ENCODE assay signal across 23 mouse cellular contexts in genomic region chr9:47444168-47444567, GRCm38 (mm10).
DNase-seq lines count a peak whose midpoint lies in the region; ATAC-seq and TF ChIP-seq lines count a peak whose summit lies in the region.
"Had no signal": no experiment of that assay in that cellular context is flagged by ENCODE, and none has a peak within 500 bp of the region (broad histone marks: within the 10 kb centered on the region; RNA-seq: fewer than 3 reads in every experiment).

No protein-coding gene starts in this region.

- WGBS in intestine, embryonic 14.5 days: 65% methylated on average over 2 of the region's 2 CpGs
- WGBS in intestine, embryonic 15.5 days: 65% methylated on average over 2 of the region's 2 CpGs
- 87% methylated on average over 2 of the region's 2 CpGs for WGBS in midbrain, embryonic 13.5 days

- in situ Hi-C loops in Patski (cut with MboI; ENCODE audit: low pct_unique_long_range_greater_than_20kb): loop anchor here (10.0 to 25.0 kb wide), 2 partner anchors 141 to 268 kb away; no protein-coding TSS in a partner anchor

- H3K79me2 ChIP-seq in MEL (ENCODE audit: control insufficient read depth, insufficient read depth, low read length, poor library complexity): no peaks in the 10 kb centered on the region

- TF ChIP-seq POLR2A in MEL (IDR thresholded peaks at IDR 0.05; ENCODE audit: control insufficient read depth in 1 of 2, insufficient read depth in 1 of 2, low read depth in 1 of 2, low read length in 2 of 2, poor library complexity in 1 of 2): no peak

- H3K9me3 ChIP-seq in intestine, embryonic 14.5 days (ENCODE audit: control insufficient read depth, low read length): no peaks in the 10 kb centered on the region
- no peaks in the 10 kb centered on the region for H3K9me3 ChIP-seq in intestine, embryonic 15.5 days
- H3K9me3 ChIP-seq in MEL (replicated peaks; ENCODE audit: insufficient read depth, low read length): no peaks in the 10 kb centered on the region
- H3K9me3 ChIP-seq in midbrain, embryonic 13.5 days: no peaks in the 10 kb centered on the region
- H3K9me3 ChIP-seq: embryonic facial prominence, embryonic 12.5 days; forebrain, embryonic 13.5 days; forebrain, embryonic 15.5 days had no signal

- no peak for TF ChIP-seq RAD21 in MEL (IDR thresholded peaks at IDR 0.05; ENCODE audit: low read depth, low read length)

- no peaks in the 10 kb centered on the region for H3K36me3 ChIP-seq in intestine, embryonic 14.5 days (ENCODE audit: control insufficient read depth, insufficient read depth, low read length)
- no peaks in the 10 kb centered on the region for H3K36me3 ChIP-seq in intestine, embryonic 15.5 days
- peaks cover 0 to 18% of the 10 kb centered on the region in 2 experiments; a peak in 2 of 4 replicates for H3K36me3 ChIP-seq in MEL (ENCODE audit: control insufficient read depth in 1 of 2, insufficient read depth in 2 of 2, low read length in 2 of 2)
- no peaks in the 10 kb centered on the region for H3K36me3 ChIP-seq in midbrain, embryonic 13.5 days
- H3K36me3 ChIP-seq: embryonic facial prominence, embryonic 12.5 days; forebrain, embryonic 15.5 days; G1E had no signal

- no peak overlapping the region for H3K27ac ChIP-seq in intestine, embryonic 14.5 days (ENCODE audit: low read depth)
- no peak overlapping the region for H3K27ac ChIP-seq in intestine, embryonic 15.5 days
- H3K27ac ChIP-seq in MEL (ENCODE audit: control insufficient read depth, low read depth, low read length): peak overlapping the region; percentile 57
- no peak overlapping the region for H3K27ac ChIP-seq in midbrain, embryonic 13.5 days
- H3K27ac ChIP-seq: embryonic facial prominence, embryonic 12.5 days; forebrain, embryonic 13.5 days; forebrain, embryonic 15.5 days had no signal

- no peak overlapping the region for H3K4me2 ChIP-seq in intestine, embryonic 14.5 days (ENCODE audit: low read length)
- H3K4me2 ChIP-seq in intestine, embryonic 15.5 days (replicated peaks): no peak overlapping the region
- no peak overlapping the region for H3K4me2 ChIP-seq in midbrain, embryonic 13.5 days (replicated peaks)
- H3K4me2 ChIP-seq: embryonic facial prominence, embryonic 12.5 days; forebrain, embryonic 13.5 days; forebrain, embryonic 15.5 days had no signal

- CTCF ChIA-PET in Patski (lab: Charles Lee): interaction anchor here (0.9 to 1.1 kb wide), 2 partner anchors 9 to 21 kb away, joined by 3 read pairs; no protein-coding TSS in a partner anchor

- H3K4me1 ChIP-seq in intestine, embryonic 14.5 days (replicated peaks; ENCODE audit: control insufficient read depth, insufficient read depth, low read length): no peaks in the 10 kb centered on the region
- H3K4me1 ChIP-seq in intestine, embryonic 15.5 days (replicated peaks): 0 out of 2 replicates have a peak, but pooled peaks cover 2% of the 10 kb centered on the region
- H3K4me1 ChIP-seq in MEL (ENCODE audit: control insufficient read depth in 1 of 2, insufficient read depth in 2 of 2, low read length in 2 of 2): peaks cover 15 to 36% of the 10 kb centered on the region in 2 experiments
- H3K4me1 ChIP-seq in midbrain, embryonic 13.5 days (replicated peaks): peaks cover 14% of the 10 kb centered on the region

- peak; percentile 16 for DNase-seq in intestine, embryonic 14.5 days (ENCODE audit: low spot score)
- DNase-seq in MEL (ENCODE audit: low read depth, low spot score) (no peak), Patski (ENCODE audit: low read depth, low spot score) (peak; percentile 28)
- no peak for DNase-seq in cerebellum, postnatal 14 days
- no peak for DNase-seq in adrenal gland, adult (ENCODE audit: inconsistent age in 2 of 2, low spot score in 1 of 2)
- DNase-seq: adrenal gland, adult 8-10 months; adrenal gland, postnatal 14 days; adrenal gland, postnatal 36 days; cerebellum, adult 11-12 months; cerebellum, adult 2 months; cerebellum, adult 9-10 months; cerebellum, postnatal 10 days; cerebellum, postnatal 36 days; embryo, embryonic 11 days; forebrain, postnatal 0 days had no signal

- H3K9ac ChIP-seq in intestine, embryonic 14.5 days (ENCODE audit: low read length): no peak overlapping the region
- no peak overlapping the region for H3K9ac ChIP-seq in intestine, embryonic 15.5 days
- H3K9ac ChIP-seq in MEL (ENCODE audit: control insufficient read depth, low read depth, low read length, poor library complexity, severe bottlenecking): no peak overlapping the region; the same call in 1 of the 2 replicates
- H3K9ac ChIP-seq in midbrain, embryonic 13.5 days (replicated peaks): no peak overlapping the region
- H3K9ac ChIP-seq: embryonic facial prominence, embryonic 12.5 days; forebrain, embryonic 13.5 days; forebrain, embryonic 15.5 days; forebrain, postnatal 0 days had no signal

- TF ChIP-seq EP300 in MEL (IDR thresholded peaks at IDR 0.05; ENCODE audit: low read depth in 1 of 2, low read length in 2 of 2): no peak

- POLR2A ChIA-PET in Patski (lab: Charles Lee): interaction anchor here (1.1 to 1.4 kb wide), 2 partner anchors 22 to 256 kb away, joined by 3 read pairs; no protein-coding TSS in a partner anchor

- no peaks in the 10 kb centered on the region for H3K27me3 ChIP-seq in intestine, embryonic 14.5 days (replicated peaks; ENCODE audit: control insufficient read depth, insufficient read depth, low read length)
- H3K27me3 ChIP-seq in intestine, embryonic 15.5 days (replicated peaks): no peaks in the 10 kb centered on the region
- H3K27me3 ChIP-seq in MEL (ENCODE audit: control insufficient read depth in 1 of 2, insufficient read depth in 2 of 2, low read length in 2 of 2) (no peaks in the 10 kb centered on the region), Patski (no peaks in the 10 kb centered on the region)
- peaks cover 3% of the 10 kb centered on the region; the same call in 1 of the 2 replicates for H3K27me3 ChIP-seq in midbrain, embryonic 13.5 days
- H3K27me3 ChIP-seq: CH12.LX; forebrain, embryonic 15.5 days had no signal

- no peak overlapping the region for H3K4me3 ChIP-seq in intestine, embryonic 14.5 days (ENCODE audit: low read depth, low read length)
- no peak overlapping the region for H3K4me3 ChIP-seq in intestine, embryonic 15.5 days (replicated peaks)
- H3K4me3 ChIP-seq in MEL (ENCODE audit: control insufficient read depth in 1 of 2, insufficient read depth in 1 of 2, low read depth in 2 of 2, low read length in 2 of 2): no peak overlapping the region
- H3K4me3 ChIP-seq in midbrain, embryonic 13.5 days (replicated peaks): no peak overlapping the region
- H3K4me3 ChIP-seq: embryonic facial prominence, embryonic 12.5 days; forebrain, embryonic 13.5 days; forebrain, embryonic 15.5 days had no signal

- no peak for ATAC-seq in intestine, embryonic 14.5 days (replicated peaks; ENCODE audit: low FRiP score, low TSS enrichment, low read depth)
- ATAC-seq in intestine, embryonic 15.5 days: no peak
- no peak for ATAC-seq in Patski
- ATAC-seq in midbrain, embryonic 13.5 days: no peak
- ATAC-seq: CD4-positive, CD25-positive, alpha-beta regulatory T cell, adult 4 months; forebrain, embryonic 13.5 days; forebrain, embryonic 15.5 days; forebrain, postnatal 0 days had no signal

- TF ChIP-seq CTCF in MEL (IDR thresholded peaks at IDR 0.05 in 2 of 3, conservative IDR thresholded peaks at IDR 0.05 in 1 of 3; ENCODE audit: control insufficient read depth in 1 of 3, insufficient read depth in 1 of 3, low read depth in 2 of 3, low read length in 3 of 3, poor library complexity in 1 of 3, severe bottlenecking in 1 of 3) (no peak), Patski (IDR thresholded peaks at IDR 0.05) (no peak)

TF ChIP-seq in MEL, 35 proteins besides CTCF, POLR2A, EP300 and RAD21:
- no peak for TF ChIP-seq CHD1 (IDR thresholded peaks at IDR 0.05; ENCODE audit: low read depth, low read length)
- no peak for TF ChIP-seq SIN3A (IDR thresholded peaks at IDR 0.05; ENCODE audit: low read length)
- no peak for TF ChIP-seq NRF1 (IDR thresholded peaks at IDR 0.05; ENCODE audit: insufficient read depth, low read depth, low read length, poor library complexity, severe bottlenecking)
- no peak for TF ChIP-seq JUND (IDR thresholded peaks at IDR 0.05; ENCODE audit: low read depth, low read length)
- TF ChIP-seq POLR2AphosphoS5 (IDR thresholded peaks at IDR 0.05; ENCODE audit: borderline replicate concordance, low read depth, low read length): no peak
- TF ChIP-seq MAFK (IDR thresholded peaks at IDR 0.05; ENCODE audit: borderline replicate concordance, low read depth, low read length): no peak
- no peak for TF ChIP-seq ZNF384 (IDR thresholded peaks at IDR 0.05; ENCODE audit: low read depth, low read length)
- TF ChIP-seq USF1 (IDR thresholded peaks at IDR 0.05; ENCODE audit: low read depth, low read length): no peak
- TF ChIP-seq GATA1 (IDR thresholded peaks at IDR 0.05; ENCODE audit: low read depth, low read length): no peak
- TF ChIP-seq ELF1 (IDR thresholded peaks at IDR 0.05; ENCODE audit: low read depth, low read length): no peak
- TF ChIP-seq BHLHE40 (IDR thresholded peaks at IDR 0.05; ENCODE audit: borderline replicate concordance, low read depth, low read length): no peak
TF ChIP-seq in MEL: peak in this region for 0.

Comparison
In these comparisons a context has a peak if more than half of its experiments do, and no peak if none do; other contexts are left out.
1. DNase-seq: peak in intestine, embryonic 14.5 days (single experiment) and Patski (single experiment); none in MEL (single experiment), cerebellum, postnatal 14 days (0 of 2) and adrenal gland, adult (0 of 2).